Mouse (Mus musculus) brain, embryonic 14.5 days (tissue): ENCODE data around the gene Rab1b. TPM values are rescaled to one million over a fixed set of nuclear protein-coding genes. Genes with fewer than 3 reads are reported as not detected.
"Not testable (repeated sequence)": the region's sequence is repeated elsewhere in the genome, so short reads cannot be mapped to it uniquely, and the experiment has no call there.

ENCODE experiments used
- DNase-seq: peaks from one replicate; pipeline ENCODE4 v3.0.0-alpha.2; 2011; ENCODE audit warnings: low read depth
- CTCF ChIP-seq: fragments of 200-500 bp; IDR thresholded peaks from 2 replicates; pipeline ENCODE4 v1.5.1; 2012; ENCODE audit warnings: inconsistent platforms, mild to moderate bottlenecking, moderate library complexity, borderline replicate concordance; ENCODE audit not compliant: insufficient read depth, insufficient read length; ENCODE audit errors: extremely low read depth
- POLR2A ChIP-seq: fragments of 200-500 bp; IDR thresholded peaks from 2 replicates; pipeline ENCODE4 v1.6.1; 2012; ENCODE audit warnings: mild to moderate bottlenecking, inconsistent platforms, borderline replicate concordance; ENCODE audit not compliant: poor library complexity, insufficient read depth, insufficient read length, severe bottlenecking; ENCODE audit errors: extremely low read depth
- polyA plus RNA-seq: library from polyadenylated mRNA; depleted of rRNA; stranded (reverse); fragments of >200 nt; gene quantifications from 2 replicates; pipeline ENCODE4 v1.2.3, GENCODE M21; 2012; rRNA removed

The Rab1b gene
- 195 and 205 TPM in 2 replicates for polyA plus RNA-seq

DNA sequence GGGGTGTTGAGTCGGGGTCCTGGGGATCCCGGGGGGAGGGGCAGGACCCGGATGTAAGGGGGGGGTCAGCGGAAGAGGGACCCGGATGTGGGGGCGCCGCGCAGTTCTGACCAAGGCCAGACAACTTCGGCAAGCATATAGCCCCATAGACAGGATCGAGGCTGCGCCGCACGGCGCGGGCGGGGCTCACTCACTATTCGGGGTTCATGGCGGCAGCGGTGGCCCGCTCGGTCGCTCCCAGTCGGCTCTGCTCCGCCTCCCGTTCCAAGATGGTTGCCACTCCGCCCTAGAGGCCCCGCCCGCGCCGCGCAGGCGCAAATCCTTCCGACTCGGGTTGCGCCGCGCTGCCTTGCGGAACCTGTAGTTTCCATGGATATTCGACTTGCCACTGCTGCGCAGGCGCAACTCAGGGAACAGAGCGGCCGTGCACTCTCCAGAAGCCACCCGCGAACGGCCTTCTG lies at the start of gene Rab1b:
Gene Rab1b, minus strand, starts transcription at position 342 of the 461 bp plus-strand sequence.
- DNase-seq: peak; percentile 99
- TF ChIP-seq POLR2A (peak; percentile 70; the same call in 1 of the 2 replicates), CTCF (no peak)

DNA sequence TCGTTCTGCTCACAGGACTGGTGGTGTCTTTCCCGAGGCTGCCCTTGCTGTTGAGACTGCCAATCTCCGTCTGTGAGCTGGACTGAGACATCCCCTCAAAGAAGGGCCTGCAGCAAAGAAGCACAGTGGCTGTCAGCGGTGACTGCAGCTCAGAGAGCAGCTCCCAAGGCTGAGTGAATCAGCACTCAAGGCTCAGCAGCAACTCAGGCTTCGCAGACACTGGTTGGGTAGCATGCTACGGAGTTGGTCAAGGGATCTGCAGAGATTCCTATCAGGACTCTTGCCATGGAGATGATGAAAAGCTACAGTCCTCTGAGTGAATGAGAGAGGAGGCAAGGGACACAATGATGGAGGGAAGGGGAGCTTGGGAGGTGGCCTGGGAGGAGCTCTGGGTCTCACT lies 45.4 kb upstream of the Rab1b start:
- no peak for DNase-seq
- TF ChIP-seq CTCF: no peak
- no peak for TF ChIP-seq POLR2A

DNA sequence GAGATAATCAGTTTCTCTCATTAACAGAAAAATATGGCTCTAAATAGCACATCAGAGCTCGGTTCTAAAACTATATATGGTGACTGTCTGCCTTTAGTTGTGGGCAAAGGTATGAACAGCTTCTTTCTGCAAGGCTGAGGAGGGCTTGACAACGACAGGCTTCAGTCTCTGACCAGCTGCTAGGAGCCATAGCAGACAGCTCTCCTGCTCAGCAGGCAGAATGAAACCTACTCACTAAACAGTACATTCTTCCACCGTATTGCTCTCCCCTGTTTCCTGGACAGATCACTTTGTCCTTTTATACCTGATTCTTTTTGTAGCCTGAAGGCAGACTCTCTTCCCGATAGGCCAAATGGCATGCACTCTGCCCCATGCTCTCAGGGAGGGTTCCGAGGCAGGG lies 44.9 kb upstream of the Rab1b start:
- no peak for DNase-seq
- TF ChIP-seq CTCF (no peak), POLR2A (no peak)

DNA sequence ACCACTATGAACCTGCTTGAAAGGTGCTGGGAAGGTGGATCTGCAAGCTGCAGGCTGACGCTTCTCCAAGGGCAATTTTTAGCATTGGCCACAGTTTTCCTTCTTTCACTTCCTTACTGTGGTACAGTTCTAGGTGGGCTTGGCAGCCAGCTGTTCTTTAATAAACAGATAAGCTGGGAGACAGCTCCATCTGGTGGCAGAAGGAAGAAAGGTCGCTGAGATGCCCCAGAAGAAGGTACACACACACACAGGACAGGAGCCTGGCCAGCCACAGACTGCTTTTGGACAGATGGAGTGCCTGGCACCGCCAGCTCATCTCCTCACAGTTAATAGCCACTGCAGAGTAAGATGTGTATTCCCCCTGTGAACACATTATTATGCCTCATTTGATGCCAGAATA lies 44.5 kb upstream of the Rab1b start:
- TF ChIP-seq CTCF: peak; percentile 79
- TF ChIP-seq POLR2A: no peak
- DNase-seq: peak; percentile 77

DNA sequence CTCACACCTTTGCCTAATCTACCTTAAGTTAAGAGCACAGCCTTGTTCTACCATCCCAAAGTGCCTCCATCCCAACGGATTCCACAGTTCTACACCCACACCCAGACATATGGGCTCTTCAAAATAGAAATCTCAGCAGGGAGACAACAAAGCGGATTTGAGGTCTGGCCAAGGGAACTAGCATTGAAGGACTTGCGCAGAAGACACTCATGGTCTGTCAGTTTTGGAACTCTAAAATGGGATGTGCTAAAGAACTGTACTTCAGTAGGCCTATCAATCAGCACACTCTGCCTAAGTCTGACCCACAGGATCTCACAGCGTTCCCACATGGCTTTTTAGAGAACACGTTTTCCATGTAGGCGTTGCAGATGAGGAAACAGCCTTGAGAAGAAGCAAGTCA lies 43.5 kb upstream of the Rab1b start:
- no peak for TF ChIP-seq CTCF
- no peak for TF ChIP-seq POLR2A
- DNase-seq: no peak

GRCm38 (mm10) chr19:5149041-5149440 lies 42.2 kb upstream of the Rab1b start:
- DNase-seq: not testable (repeated sequence)

- DNase-seq: peak; percentile 78
- TF ChIP-seq POLR2A (no peak), CTCF (peak; percentile 63; the same call in 1 of the 2 replicates)
Measured at GRCm38 (mm10) chr19:5139640-5140039, 32.8 kb upstream of the Rab1b start.

DNA sequence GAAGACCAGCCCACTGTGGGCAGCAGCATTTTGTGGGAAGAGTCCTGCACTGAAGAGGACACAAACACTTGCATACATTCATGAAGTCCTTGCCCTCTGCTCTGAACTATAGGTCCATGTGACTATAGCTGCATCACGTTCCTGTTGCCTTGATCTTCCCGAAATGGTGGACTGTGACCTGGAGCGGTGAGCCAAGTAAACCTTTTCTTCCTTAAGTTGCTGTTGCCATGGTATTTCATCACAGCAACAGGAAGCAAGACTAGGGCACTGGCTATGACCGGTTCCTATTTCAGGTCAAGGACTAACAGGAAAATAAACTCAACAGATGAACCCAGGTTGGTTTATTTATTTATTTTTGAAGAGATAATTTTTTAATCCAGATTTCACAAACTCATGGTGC lies 24.4 kb upstream of the Rab1b start:
- no peak for DNase-seq
- TF ChIP-seq POLR2A (no peak), CTCF (no peak)

DNA sequence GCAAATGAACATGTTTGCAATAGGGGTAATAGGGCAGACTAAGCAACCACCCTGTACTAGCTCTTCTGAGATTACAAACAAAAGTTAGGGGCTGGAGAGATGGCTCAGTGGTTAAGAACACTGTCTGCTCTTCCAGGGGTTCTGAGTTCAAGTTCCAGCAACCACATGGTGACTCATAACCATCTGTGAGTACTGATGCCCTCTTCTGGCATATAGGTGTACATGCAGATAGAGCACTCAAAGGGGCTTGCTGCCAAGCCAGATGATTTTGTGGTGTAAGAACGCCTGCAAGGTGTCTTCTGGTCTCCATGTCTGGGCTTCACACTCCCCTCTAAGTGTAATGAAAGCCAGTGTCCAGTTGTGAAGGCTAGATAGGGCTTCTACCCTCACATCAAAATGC lies 22.9 kb upstream of the Rab1b start:
- DNase-seq: no peak
- peak; percentile 25; the same call in 1 of the 2 replicates for TF ChIP-seq CTCF
- TF ChIP-seq POLR2A: no peak

DNA sequence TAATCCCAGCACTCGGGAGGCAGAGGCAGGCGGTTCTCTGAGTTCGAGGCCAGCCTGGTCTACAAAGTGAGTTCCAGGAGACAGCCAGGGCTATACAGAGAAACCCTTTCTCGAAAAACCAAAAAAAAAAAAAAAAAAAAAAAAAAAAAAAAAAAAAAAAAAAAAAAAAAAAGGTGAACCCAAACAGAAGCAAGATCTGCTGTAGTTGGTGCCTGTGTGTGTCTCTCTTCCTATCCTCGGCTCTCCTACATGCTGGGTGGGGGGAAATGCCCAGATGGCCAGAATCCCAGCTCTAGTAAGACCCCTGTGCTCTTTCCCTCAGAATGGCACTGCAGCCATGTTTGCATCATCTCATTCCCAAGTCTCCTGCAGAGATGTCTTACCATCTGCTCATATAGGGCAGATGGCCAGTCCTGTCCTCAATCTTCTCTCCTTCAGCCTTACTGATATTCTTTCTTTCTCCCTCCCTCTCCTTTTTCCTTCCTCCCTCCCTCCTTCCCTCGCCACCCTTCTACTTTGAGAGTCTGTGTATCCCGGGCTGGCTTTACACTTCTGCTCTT lies 17.3 kb upstream of the Rab1b start:
- TF ChIP-seq POLR2A (no peak), CTCF (no peak)
- DNase-seq: no peak

GRCm38 (mm10) chr19:5123241-5123640 lies 16.4 kb upstream of the Rab1b start:
- no peak for TF ChIP-seq CTCF
- TF ChIP-seq POLR2A: no peak
- no peak for DNase-seq

DNA sequence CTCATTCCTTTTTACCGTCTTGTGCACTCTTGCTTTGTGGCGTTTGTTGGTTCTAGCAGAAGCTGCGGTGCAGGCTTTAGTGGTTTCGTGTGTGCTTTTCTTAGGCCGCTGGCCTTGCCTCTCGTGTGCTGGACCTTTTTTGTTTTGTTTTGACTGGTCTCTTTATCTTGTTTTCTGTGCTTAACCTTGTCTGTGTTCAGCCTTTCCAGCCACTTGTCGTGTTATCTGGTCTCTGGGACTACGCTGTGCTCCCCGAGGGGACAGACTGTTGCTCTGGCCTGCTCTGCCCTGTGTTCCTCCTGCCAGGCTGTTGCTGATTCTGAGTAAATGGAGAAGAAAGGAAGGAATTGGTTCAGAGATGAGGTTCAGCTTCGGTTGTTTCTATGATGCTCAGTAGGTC lies 15.6 kb upstream of the Rab1b start:
- no peak for DNase-seq

DNA sequence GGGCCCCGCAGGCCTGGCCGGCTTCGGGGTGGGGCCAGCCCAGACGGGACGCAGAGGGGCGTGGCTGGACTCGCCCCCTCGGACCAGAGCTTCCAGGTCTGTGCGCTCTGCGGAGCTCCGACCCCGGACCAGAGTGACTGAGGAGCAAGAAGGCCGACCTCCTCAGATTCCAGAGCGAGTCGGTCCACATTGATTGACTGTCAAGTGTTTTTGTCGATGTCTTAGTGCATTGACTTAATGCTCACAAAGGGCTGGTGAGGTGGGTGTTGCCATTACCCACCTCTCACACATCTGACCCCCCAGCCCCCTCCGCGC lies 11.5 kb upstream of the Rab1b start, which contains the start of gene Klc2:
Gene Klc2, minus strand, starts transcription at position 177 of the 315 bp plus-strand sequence.
- DNase-seq: no peak
- TF ChIP-seq POLR2A: 0 out of 2 replicates have a peak, but pooled peaks have one; percentile 35
- no peak for TF ChIP-seq CTCF

More for the DNA sequence above, 15.6 kb upstream of the Rab1b start:
- no peak for TF ChIP-seq POLR2A
- no peak for TF ChIP-seq CTCF
